Comparison of ENCODE assay signal across 20 mouse cellular contexts in genomic region chr11:63570646-63571045, GRCm38 (mm10).
"Had no signal": no experiment of that assay in that cellular context is flagged by ENCODE, and none has a peak within 500 bp of the region (broad histone marks: within the 10 kb centered on the region; RNA-seq: fewer than 3 reads in every experiment).

No protein-coding gene starts in this region.

- H3K27ac ChIP-seq: left cerebral cortex, adult 2 months; liver, embryonic 12.5 days; liver, embryonic 15.5 days; lung, embryonic 15.5 days; midbrain, embryonic 10.5 days; neural tube, embryonic 12.5 days; neural tube, embryonic 15.5 days; stomach, postnatal 0 days had no signal

- H3K27me3 ChIP-seq: liver, embryonic 12.5 days; liver, embryonic 15.5 days; lung, embryonic 15.5 days; megakaryocyte, embryonic 14.5 days; neural tube, embryonic 12.5 days; neural tube, embryonic 15.5 days had no signal

- H3K4me3 ChIP-seq: left cerebral cortex, adult 2 months; liver, embryonic 12.5 days; liver, embryonic 15.5 days; lung, embryonic 15.5 days; megakaryocyte, embryonic 14.5 days; midbrain, embryonic 10.5 days; neural tube, embryonic 12.5 days; neural tube, embryonic 15.5 days had no signal

- ATAC-seq: liver, embryonic 12.5 days had no signal

- DNase-seq: layer of hippocampus, postnatal 36 days; lung, adult 18-20 months; lung, postnatal 10 days; lung, postnatal 36 days; midbrain, embryonic 14.5 days; right cerebral cortex, adult 18-20 months; right cerebral cortex, postnatal 14 days; right cerebral cortex, postnatal 4 days; thymus, adult 2 months; thymus, postnatal 14 days; thymus, postnatal 4 days had no signal

- H3K4me1 ChIP-seq: liver, embryonic 12.5 days; liver, embryonic 15.5 days; lung, embryonic 15.5 days; megakaryocyte, embryonic 14.5 days; midbrain, embryonic 10.5 days; neural tube, embryonic 12.5 days; neural tube, embryonic 15.5 days had no signal

- H3K9me3 ChIP-seq: liver, embryonic 12.5 days; liver, embryonic 15.5 days; lung, embryonic 15.5 days; midbrain, embryonic 10.5 days; neural tube, embryonic 12.5 days; neural tube, embryonic 15.5 days had no signal

- H3K4me2 ChIP-seq: liver, embryonic 12.5 days; liver, embryonic 15.5 days; lung, embryonic 15.5 days; neural tube, embryonic 12.5 days; neural tube, embryonic 15.5 days had no signal

- H3K9ac ChIP-seq: liver, embryonic 12.5 days; liver, embryonic 15.5 days; lung, embryonic 15.5 days; neural tube, embryonic 12.5 days; neural tube, embryonic 15.5 days had no signal

- H3K36me3 ChIP-seq: liver, embryonic 12.5 days; liver, embryonic 15.5 days; lung, embryonic 15.5 days; midbrain, embryonic 10.5 days; neural tube, embryonic 12.5 days; neural tube, embryonic 15.5 days had no signal
